Mouse (Mus musculus) neural tube, embryonic 12.5 days (tissue): ENCODE data around the gene Emc9. TPM values are rescaled to one million over a fixed set of nuclear protein-coding genes. Genes with fewer than 3 reads are reported as not detected.

Source experiments
- ATAC-seq: fragments of 200-750 bp; cut with Nextera tagmentation; 2 replicates; pipeline ENCODE4 v1.8.0; 2017; ENCODE audit warnings: low read depth, mild to moderate bottlenecking, moderate TSS enrichment, moderate library complexity; ENCODE audit not compliant: low FRiP score
- H3K27ac ChIP-seq: fragments of 300-500 bp; sonication (generic); 2 replicates; pipeline ENCODE4 v1.5.1; 2016
- H3K27me3 ChIP-seq: fragments of 300-500 bp; sonication (generic); replicated peaks from 2 replicates; pipeline ENCODE4 v1.6.1; 2016; ENCODE audit warnings: mild to moderate bottlenecking
- H3K36me3 ChIP-seq: fragments of 300-500 bp; sonication (generic); 2 replicates; pipeline ENCODE4 v1.6.1; 2016; ENCODE audit warnings: mild to moderate bottlenecking
- H3K4me1 ChIP-seq: fragments of 300-500 bp; sonication (generic); 2 replicates; pipeline ENCODE4 v1.6.1; 2016
- H3K4me2 ChIP-seq: fragments of 300-500 bp; sonication (generic); replicated peaks from 2 replicates; pipeline ENCODE4 v1.6.1; 2016; ENCODE audit warnings: mild to moderate bottlenecking
- H3K4me3 ChIP-seq: fragments of 300-500 bp; sonication (generic); 2 replicates; pipeline ENCODE4 v1.5.1; 2016
- H3K9ac ChIP-seq: fragments of 300-500 bp; sonication (generic); 2 replicates; pipeline ENCODE4 v1.6.1; 2016; ENCODE audit warnings: mild to moderate bottlenecking
- H3K9me3 ChIP-seq: fragments of 300-500 bp; sonication (generic); 2 replicates; pipeline ENCODE4 v1.6.1; 2016; ENCODE audit warnings: mild to moderate bottlenecking
- WGBS: fragments of 180-500 bp; shearing (Covaris S2); methylation state at CpG from one replicate; pipeline ENCODE4 v1.1.7; 2016; 5-methylcytosine and 5-hydroxymethylcytosine counted together
- polyA plus RNA-seq: library from polyadenylated mRNA; unstranded; fragments of >200 nt; fragmentation: Nextera tagmentation; extraction: Ambion mirVana; gene quantifications from 2 replicates; pipeline ENCODE4 v1.2.1, GENCODE M21; 2016

Gene Emc9
- polyA plus RNA-seq, 1 experiment from 2014 or later = 12.7 TPM

DNA sequence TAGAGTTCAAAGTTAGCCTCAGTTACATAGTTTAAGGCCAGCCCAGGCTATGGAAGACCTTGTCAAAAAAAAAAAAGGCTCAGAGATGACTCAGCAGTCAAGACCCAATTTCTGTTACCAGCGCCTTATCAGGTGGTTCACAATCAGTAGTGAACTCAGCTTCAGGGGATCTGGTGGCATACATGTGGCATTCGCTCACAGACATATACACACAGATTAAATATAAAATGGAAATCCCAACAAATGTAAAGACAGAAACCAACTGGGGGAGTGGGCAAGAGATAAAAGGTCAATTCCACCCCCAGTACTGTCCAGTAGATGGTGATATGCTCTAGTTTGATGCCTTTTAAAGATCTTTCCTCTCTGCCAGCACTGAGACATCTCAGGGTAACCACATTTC lies 1.0 kb upstream of the Emc9 start:
- Histone ChIP-seq H3K4me1 (peaks cover 13% of the 10 kb centered on the region; the same call in 1 of the 2 replicates), H3K27ac (no peak overlapping the region), H3K9ac (no peak overlapping the region), H3K27me3 (no peaks in the 10 kb centered on the region), H3K4me3 (no peak overlapping the region), H3K9me3 (no peaks in the 10 kb centered on the region), H3K4me2 (no peak overlapping the region), H3K36me3 (peaks cover 24% of the 10 kb centered on the region)
- WGBS = 95% methylated on average over 2 of the region's 2 CpGs
- ATAC-seq = no peak

DNA sequence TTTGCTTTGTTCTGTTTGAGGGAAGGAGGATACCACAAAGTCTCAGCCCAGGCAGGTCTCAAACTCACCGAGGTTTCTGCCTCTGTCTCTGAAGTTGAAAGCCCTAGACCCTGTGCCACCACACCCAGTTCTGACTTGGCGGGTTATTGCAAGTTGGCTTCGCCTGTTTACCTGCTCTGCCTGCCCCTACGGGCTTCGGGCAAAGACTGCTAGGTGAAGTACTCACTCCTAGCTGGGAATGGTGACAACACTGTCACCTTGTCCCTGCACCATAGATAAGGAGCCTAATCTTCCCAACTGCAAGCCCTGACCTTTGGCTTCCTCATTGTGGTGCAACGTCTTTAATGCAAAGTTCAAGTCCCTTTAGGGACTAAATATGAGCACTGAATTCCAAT lies 461 bp upstream of the Emc9 start:
- no peak overlapping the region for H3K9ac ChIP-seq
- WGBS = 65% methylated on average over 6 of the region's 6 CpGs
- H3K9me3 ChIP-seq = no peaks in the 10 kb centered on the region
- H3K27ac ChIP-seq = no peak overlapping the region
- H3K4me2 ChIP-seq = peak overlapping the region; percentile 79
- no peaks in the 10 kb centered on the region for H3K27me3 ChIP-seq
- ATAC-seq = no peak
- peaks cover 13% of the 10 kb centered on the region; the same call in 1 of the 2 replicates for H3K4me1 ChIP-seq
- H3K36me3 ChIP-seq = peaks cover 30% of the 10 kb centered on the region
- H3K4me3 ChIP-seq = no peak overlapping the region

- no peak for ATAC-seq
- Histone ChIP-seq H3K9me3 (no peaks in the 10 kb centered on the region), H3K36me3 (peaks cover 36% of the 10 kb centered on the region), H3K27me3 (no peaks in the 10 kb centered on the region), H3K4me1 (peaks cover 4% of the 10 kb centered on the region; the same call in 1 of the 2 replicates), H3K4me3 (peak overlapping the region; percentile 43), H3K4me2 (peak overlapping the region; percentile 79), H3K9ac (peak overlapping the region; percentile 57), H3K27ac (no peak overlapping the region)
- WGBS = 42% methylated on average over 5 of the region's 5 CpGs
These were observed 800 bp downstream of the Emc9 start for GRCm38 (mm10) chr14:55584303-55584701.

GRCm38 (mm10) chr14:55581981-55582681 lies 3.0 kb downstream of the Emc9 start:
- peaks cover 4% of the 10 kb centered on the region; the same call in 1 of the 2 replicates for H3K4me1 ChIP-seq
- H3K9me3 ChIP-seq = no peaks in the 10 kb centered on the region
- no peak overlapping the region for H3K9ac ChIP-seq
- H3K27ac ChIP-seq = no peak overlapping the region
- H3K4me3 ChIP-seq = no peak overlapping the region
- H3K36me3 ChIP-seq = peaks cover 22% of the 10 kb centered on the region
- ATAC-seq = no peak
- H3K27me3 ChIP-seq = no peaks in the 10 kb centered on the region
- no peak overlapping the region for H3K4me2 ChIP-seq
- WGBS = 74% methylated on average over 9 of the region's 9 CpGs

GRCm38 (mm10) chr14:55580731-55581130 lies 4.4 kb downstream of the Emc9 start:
- Histone ChIP-seq H3K36me3 (peaks cover 20% of the 10 kb centered on the region), H3K4me2 (no peak overlapping the region), H3K9ac (no peak overlapping the region), H3K27ac (no peak overlapping the region), H3K4me1 (peaks cover 4% of the 10 kb centered on the region; the same call in 1 of the 2 replicates), H3K4me3 (no peak overlapping the region), H3K9me3 (no peaks in the 10 kb centered on the region), H3K27me3 (no peaks in the 10 kb centered on the region)
- ATAC-seq = no peak
- WGBS = 96% methylated on average over 16 of the region's 16 CpGs

DNA sequence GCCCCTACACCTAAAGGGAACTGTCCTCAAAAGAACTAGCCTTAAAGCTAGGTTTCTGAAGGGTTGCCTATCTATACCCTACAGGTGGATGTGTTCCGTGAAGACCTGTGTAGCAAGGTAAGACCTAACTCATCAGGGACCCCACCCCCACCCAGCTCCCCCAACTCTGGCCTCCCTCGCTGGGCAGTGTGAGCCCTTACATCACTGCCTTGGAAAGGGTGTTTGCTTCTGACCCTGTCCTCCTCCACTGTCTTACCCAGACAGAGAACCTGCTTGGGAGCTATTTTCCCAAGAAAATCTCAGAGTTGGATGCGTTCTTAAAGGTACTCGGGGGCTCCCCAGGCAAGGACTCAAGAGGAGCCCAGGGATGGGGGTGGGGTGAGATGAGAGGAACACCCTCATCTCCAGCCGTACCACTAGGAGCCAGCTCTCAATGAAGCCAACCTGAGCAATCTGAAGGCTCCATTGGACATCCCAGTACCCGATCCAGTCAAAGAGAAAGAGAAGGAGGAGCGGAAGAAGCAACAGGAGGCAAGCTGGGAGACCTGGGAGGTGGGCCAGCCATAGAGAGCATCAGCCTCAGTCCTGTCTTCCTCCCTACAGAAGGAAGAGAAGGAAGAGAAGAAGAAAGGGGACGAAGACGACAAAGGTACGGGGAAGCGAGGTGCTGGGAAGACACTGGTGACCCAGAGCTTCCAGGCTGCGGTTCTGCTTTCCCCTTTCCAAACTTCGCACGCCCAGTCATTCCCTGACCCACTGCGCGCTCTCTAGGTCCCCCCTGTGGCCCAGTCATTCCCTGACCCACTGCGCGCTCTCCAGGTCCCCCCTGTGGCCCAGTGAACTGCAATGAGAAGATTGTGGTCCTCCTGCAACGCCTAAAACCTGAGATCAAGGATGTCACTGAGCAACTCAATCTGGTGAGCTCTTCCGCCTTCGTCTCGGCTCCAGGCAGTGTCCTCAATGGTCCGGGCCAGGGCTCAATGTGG lies 5.3 kb downstream of the Emc9 start:
- peaks cover 20% of the 10 kb centered on the region for H3K36me3 ChIP-seq
- no peak overlapping the region for H3K27ac ChIP-seq
- no peak overlapping the region for H3K4me3 ChIP-seq
- 87% methylated on average over 23 of the region's 23 CpGs for WGBS
- H3K4me2 ChIP-seq = no peak overlapping the region
- no peaks in the 10 kb centered on the region for H3K27me3 ChIP-seq
- no peak for ATAC-seq
- H3K9me3 ChIP-seq = no peaks in the 10 kb centered on the region
- no peak overlapping the region for H3K9ac ChIP-seq
- no peaks in the 10 kb centered on the region; the same call in 1 of the 2 replicates for H3K4me1 ChIP-seq

GRCm38 (mm10) chr14:55578668-55579269 lies 6.3 kb downstream of the Emc9 start:
- Histone ChIP-seq H3K4me3 (peak overlapping the region; percentile 73), H3K4me2 (peak overlapping the region; percentile 90), H3K9ac (peak overlapping the region; percentile 81), H3K27me3 (no peaks in the 10 kb centered on the region), H3K4me1 (no peaks in the 10 kb centered on the region), H3K27ac (peak overlapping the region; percentile 71), H3K9me3 (no peaks in the 10 kb centered on the region), H3K36me3 (peaks cover 20% of the 10 kb centered on the region)
- ATAC-seq = peak; percentile 59
- 41% methylated on average over 6 of the region's 6 CpGs for WGBS

- Histone ChIP-seq H3K4me3 (peak within 1 kb of the TSS; percentile 73), H3K27me3 (no peaks in the 10 kb centered on the region), H3K4me2 (peak within 1 kb of the TSS; percentile 90), H3K4me1 (no peaks in the 10 kb centered on the region), H3K9ac (peak within 1 kb of the TSS; percentile 81), H3K9me3 (no peaks in the 10 kb centered on the region), H3K36me3 (peaks cover 20% of the 10 kb centered on the region), H3K27ac (peak within 1 kb of the TSS; percentile 71)
- ATAC-seq = peak; percentile 87
- 1% methylated on average over 32 of the region's 32 CpGs for WGBS
These were observed 7.0 kb downstream of the Emc9 start, which contains the start of gene Psme1 for GRCm38 (mm10) chr14:55577871-55578667. Gene Psme1, plus strand, starts transcription at chr14:55578123.

DNA sequence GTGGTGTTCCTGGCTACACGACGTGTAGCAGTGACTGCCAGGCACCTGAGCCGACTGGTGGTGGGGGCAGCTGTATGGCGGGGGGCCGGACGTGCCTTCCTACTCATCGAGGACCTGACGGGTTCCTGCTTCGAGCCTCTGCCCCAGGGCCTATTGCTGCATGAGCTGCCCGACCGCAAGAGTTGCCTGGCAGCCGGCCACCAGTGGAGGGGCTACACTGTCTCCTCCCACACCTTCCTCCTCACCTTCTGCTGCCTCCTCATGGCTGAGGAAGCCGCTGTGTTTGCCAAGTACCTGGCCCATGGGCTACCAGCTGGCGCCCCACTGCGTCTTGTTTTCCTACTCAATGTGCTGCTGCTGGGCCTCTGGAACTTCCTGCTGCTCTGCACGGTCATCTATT lies 8.7 kb downstream of the Emc9 start:
- no peaks in the 10 kb centered on the region for H3K27me3 ChIP-seq
- H3K27ac ChIP-seq = no peak overlapping the region
- H3K9ac ChIP-seq = no peak overlapping the region
- no peak for ATAC-seq
- peaks cover 15% of the 10 kb centered on the region for H3K36me3 ChIP-seq
- H3K4me2 ChIP-seq = no peak overlapping the region
- H3K9me3 ChIP-seq = no peaks in the 10 kb centered on the region
- no peak overlapping the region for H3K4me3 ChIP-seq
- 86% methylated on average over 16 of the region's 16 CpGs for WGBS
- no peaks in the 10 kb centered on the region for H3K4me1 ChIP-seq

DNA sequence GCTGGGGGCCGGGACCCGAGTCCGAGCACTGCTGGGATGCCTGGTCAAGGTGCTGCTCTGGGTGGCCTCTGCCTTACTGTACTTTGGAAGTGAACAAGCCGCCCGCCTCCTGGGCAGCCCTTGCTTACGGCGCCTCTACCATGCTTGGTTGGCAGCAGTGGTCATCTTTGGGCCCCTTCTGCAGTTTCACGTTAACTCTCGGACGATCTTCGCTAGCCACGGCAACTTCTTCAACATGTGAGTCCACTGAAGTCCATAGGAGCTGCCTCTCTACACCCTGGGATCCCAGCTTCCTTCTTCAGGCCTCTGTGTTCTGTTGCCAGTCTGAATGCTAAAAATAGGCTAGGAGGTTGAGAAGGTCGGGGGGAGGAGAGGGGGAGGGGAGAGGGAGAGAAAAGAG lies 9.4 kb downstream of the Emc9 start:
- Histone ChIP-seq H3K9ac (no peak overlapping the region), H3K4me3 (no peak overlapping the region), H3K36me3 (peaks cover 11% of the 10 kb centered on the region), H3K9me3 (no peaks in the 10 kb centered on the region), H3K27me3 (no peaks in the 10 kb centered on the region), H3K4me2 (no peak overlapping the region), H3K27ac (no peak overlapping the region), H3K4me1 (no peaks in the 10 kb centered on the region)
- 81% methylated on average over 13 of the region's 13 CpGs for WGBS
- ATAC-seq = no peak

DNA sequence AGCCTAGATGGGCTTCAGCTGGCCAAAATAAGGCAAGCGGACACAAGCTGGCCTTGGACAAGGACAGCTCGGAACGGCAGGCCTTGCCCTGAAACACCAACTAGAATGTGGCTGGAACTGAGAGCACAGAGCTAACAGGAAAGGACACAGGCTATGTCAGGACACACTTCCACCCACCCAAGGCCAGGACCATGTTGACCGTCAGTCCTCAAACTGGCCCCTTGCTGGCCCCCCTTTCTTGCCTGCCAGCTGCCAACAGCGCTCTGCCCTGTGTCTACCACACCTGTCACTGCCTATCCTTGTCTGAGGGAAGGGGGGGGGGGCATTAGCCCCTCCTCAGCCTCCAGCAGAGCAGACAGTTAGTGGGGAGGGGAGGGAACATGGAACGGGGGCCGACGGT lies 9.8 kb downstream of the Emc9 start, which contains the start of gene Fitm1:
Fitm1 (plus strand) TSS at position 316 of the 400 bp plus-strand sequence.
- Histone ChIP-seq H3K9ac (no peak within 1 kb of the TSS), H3K9me3 (no peaks in the 10 kb centered on the region), H3K36me3 (peaks cover 9% of the 10 kb centered on the region; the same call in 1 of the 2 replicates), H3K4me1 (no peaks in the 10 kb centered on the region), H3K4me2 (no peak within 1 kb of the TSS), H3K4me3 (no peak within 1 kb of the TSS), H3K27me3 (no peaks in the 10 kb centered on the region), H3K27ac (no peak within 1 kb of the TSS)
- 87% methylated on average over 8 of the region's 8 CpGs for WGBS
- no peak for ATAC-seq
